Mouse (Mus musculus) regulatory T cell (primary cell): Measurements from ENCODE around the gene Tbkbp1.
"Not testable (repeated sequence)": the region's sequence is repeated elsewhere in the genome, so short reads cannot be mapped to it uniquely, and the experiment has no call there.

Experiments used
- in situ Hi-C: fragments of 300-600 bp; cut with MboI, MseI; formaldehyde crosslinking; loops from one replicate; pipeline ENCODE4 v1.15.1; 2025; ENCODE audit warnings: high pct_unique_total_duplicates

Gene Tbkbp1

DNA sequence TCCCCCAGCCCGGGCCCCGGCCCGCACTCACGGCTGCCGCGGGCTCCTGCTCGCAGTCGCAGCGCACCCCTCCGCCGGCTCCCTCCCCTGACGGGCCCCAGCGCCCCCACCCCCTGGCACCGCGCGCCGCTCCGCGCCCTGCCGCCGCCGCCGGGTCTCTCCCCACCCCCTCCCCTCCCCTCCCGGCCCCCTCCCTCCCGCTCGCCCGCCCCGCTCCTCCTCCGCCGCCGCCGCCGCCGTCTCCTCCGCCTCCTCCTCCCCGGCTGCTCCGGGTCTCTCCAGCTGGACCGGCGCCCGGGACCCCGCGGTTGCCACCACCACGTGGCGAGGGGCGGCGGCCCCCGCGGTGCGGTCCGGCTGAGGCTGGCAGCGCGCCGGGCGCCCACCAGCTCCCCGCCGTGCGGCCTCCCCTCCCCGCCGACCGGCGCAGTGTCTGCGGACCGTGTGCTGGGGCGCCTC lies at the start of gene Tbkbp1:
TSS of gene Tbkbp1 (minus strand) at position 153 of the 459 bp plus-strand sequence.
- in situ Hi-C loops, result no loop called here

GRCm38 (mm10) chr11:97199519-97199918 lies 48.2 kb upstream of the Tbkbp1 start:
- in situ Hi-C loops, result no loop called here

DNA sequence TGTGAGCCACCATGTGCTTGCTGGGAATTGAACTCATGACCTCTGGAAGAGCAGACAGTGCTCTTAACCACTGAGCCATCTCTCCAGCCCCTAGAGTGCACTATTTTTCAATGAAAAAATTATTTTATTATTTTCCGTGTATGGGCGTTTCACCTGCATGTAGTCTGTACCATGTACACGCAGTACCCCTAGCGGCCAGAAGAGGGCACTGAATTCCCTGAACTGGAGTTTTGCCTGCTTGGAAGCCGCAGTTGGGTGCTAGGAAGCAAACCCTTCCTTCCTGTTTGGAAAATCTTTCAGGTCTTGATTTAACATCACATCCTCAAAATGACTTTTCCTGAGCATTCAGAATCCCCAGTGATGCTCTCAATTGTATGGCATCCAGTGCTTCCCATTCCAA lies 47.3 kb upstream of the Tbkbp1 start:
- in situ Hi-C loops, result no loop called here

DNA sequence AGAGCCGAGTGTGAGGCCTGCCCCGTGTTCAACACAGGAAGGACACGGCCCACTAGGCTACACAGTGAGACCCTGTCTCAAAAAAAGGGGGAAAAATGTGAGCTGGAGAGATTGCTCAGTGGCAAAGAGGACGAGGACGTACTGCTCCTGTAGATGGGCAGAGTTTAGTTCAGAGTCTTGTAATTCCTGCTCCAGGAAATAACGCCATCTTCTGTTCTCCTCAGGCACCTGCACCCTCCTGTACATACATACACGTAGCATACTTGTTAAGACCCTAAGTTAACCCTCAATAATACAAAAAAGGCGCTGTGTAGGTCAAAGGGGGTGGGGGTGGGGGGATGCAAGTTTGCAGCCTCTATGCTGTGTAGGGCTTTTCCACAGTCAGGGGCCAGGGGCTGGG lies 45.7 kb upstream of the Tbkbp1 start:
- in situ Hi-C loops, result no loop called here

DNA sequence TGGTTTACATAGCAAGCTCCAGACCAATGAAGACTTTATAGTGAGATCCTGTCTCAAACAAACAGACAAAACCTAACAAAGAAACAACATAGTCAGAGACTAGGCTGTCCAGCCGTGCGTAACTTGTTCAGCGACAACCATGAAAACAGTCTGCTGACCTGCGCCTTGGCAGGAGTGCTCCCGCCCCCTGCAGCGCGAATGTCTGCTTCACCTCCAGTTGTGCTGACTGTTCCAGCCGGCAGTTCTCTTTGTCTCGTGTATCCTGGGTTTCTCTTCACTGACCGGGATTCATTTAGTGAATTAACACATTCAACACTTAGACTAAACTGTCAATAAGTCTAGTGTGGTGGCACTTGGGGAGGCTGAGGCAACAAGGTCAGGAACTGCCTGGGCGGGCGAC lies 45.2 kb upstream of the Tbkbp1 start:
- in situ Hi-C loops, result no loop called here

- in situ Hi-C loops, result no loop called here
Measured at GRCm38 (mm10) chr11:97192621-97192951, 41.3 kb upstream of the Tbkbp1 start.

DNA sequence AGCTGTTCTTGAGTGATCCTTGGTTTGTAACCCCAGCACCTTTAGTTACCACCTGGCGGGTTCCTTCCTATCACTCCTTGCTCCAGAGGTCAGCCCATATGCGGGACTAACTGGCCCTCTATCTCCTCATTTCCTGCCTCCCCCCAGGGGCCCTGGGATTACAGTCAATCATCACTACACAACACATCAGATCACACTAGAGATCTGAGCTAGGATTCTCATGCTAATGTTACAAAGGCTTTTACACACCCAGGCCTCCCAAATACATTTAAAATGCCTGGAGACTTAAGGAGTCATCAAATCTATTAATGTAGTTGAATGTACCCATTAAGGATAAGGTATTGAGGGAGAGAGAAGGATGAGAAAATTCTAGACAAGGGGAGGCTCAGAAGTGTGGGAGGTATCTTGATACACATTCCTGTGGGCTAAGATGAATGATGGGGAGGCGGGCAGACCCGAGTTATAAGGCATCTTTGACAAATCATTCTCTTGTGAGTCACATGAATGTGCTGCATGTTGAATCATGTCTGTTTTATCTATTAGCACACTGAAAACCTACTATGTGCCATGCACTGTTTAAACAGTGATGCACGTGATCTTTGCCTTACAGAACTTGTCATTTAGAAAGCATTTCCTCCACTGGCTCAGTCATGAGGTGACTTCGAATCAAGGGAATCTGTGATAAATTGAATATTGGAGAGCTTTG lies 40.8 kb upstream of the Tbkbp1 start:
- in situ Hi-C loops, result no loop called here

GRCm38 (mm10) chr11:97190992-97191391 lies 39.7 kb upstream of the Tbkbp1 start:
- in situ Hi-C loops, result no loop called here

DNA sequence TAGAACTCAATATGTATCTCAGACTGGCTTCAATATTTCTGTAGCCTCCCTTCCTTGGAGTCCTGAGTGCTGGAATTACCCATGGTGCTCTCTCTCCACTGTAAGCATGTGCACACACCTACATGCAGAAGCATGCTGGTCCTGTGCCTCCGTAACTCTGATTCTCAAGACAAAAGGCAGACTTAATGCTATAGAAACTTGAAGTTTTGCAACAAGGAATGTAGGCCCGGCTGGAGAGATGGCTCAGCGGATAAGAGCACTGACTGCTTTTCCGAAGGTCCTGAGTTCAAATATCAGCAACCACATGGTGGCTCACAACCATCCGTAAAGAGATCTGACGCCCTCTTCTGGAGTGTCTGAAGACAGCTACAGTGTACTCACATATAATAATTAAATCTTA lies 38.4 kb upstream of the Tbkbp1 start:
- in situ Hi-C loops, result not testable (repeated sequence)

GRCm38 (mm10) chr11:97189231-97189630 lies 37.9 kb upstream of the Tbkbp1 start:
- in situ Hi-C loops, result no loop called here

DNA sequence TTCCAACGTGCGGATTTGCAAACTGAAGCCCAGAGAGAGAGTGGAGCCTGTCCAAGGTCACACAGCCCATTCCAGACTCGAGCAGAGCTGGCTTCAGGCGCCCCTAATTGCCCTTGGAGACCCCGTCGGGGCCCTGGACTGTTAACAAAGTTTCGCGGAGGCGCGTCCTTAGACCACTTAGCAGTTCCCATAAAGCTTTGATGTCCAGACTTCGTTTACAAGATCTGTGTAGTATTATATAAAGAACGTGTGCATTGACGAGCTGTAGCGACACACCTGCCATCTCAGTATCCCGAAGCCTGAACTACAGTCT lies 37.3 kb upstream of the Tbkbp1 start:
- in situ Hi-C loops, result no loop called here

DNA sequence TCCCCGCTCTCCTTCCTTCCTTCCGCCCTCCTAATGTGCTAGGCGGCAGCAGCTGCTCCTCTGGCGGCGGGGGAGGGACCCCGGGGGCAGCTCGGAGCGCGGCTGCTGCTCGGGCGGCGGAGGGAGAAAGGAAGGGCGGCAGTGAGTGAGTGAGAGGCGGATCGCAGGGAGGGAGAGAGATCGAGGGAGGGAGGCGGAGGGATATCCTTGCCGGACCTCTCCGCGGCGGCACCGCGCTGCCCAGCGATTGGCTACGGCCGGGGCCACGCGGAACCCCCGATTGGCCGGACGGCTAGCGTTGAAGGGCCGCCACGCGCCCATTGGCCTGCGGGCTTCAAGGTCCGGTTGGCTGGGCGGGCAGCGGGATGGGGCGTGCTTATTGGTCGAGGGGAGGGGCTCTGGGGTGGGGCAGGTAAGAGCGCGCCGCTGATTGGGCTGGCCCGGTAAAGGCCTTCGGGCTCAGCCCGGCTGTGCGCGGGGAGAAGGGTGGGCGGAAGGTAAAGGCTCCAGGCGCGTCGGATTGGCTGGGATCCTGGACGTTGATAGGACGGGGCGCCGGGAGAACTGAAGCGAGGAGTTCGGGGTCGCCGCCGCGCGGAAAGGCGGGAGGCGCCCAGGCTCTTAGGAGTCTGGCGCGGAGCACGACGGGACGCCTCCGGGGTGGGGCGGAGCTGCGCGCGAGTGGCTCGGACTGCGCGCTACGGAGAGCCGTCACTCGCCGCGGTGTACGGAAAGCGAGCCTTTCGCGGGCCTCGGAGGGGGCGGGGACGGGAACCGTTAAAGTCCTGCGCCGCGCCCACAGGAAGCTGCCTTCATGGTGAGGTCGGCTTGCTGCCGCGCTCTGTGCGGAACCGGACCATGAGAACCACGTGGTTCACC lies 36.7 kb upstream of the Tbkbp1 start, which contains the start of gene Kpnb1:
TSS of gene Kpnb1 (minus strand) at position 118 of the 879 bp plus-strand sequence.
- in situ Hi-C loops, result no loop called here

GRCm38 (mm10) chr11:97186947-97187763 lies 35.9 kb upstream of the Tbkbp1 start:
- in situ Hi-C loops, result no loop called here

DNA sequence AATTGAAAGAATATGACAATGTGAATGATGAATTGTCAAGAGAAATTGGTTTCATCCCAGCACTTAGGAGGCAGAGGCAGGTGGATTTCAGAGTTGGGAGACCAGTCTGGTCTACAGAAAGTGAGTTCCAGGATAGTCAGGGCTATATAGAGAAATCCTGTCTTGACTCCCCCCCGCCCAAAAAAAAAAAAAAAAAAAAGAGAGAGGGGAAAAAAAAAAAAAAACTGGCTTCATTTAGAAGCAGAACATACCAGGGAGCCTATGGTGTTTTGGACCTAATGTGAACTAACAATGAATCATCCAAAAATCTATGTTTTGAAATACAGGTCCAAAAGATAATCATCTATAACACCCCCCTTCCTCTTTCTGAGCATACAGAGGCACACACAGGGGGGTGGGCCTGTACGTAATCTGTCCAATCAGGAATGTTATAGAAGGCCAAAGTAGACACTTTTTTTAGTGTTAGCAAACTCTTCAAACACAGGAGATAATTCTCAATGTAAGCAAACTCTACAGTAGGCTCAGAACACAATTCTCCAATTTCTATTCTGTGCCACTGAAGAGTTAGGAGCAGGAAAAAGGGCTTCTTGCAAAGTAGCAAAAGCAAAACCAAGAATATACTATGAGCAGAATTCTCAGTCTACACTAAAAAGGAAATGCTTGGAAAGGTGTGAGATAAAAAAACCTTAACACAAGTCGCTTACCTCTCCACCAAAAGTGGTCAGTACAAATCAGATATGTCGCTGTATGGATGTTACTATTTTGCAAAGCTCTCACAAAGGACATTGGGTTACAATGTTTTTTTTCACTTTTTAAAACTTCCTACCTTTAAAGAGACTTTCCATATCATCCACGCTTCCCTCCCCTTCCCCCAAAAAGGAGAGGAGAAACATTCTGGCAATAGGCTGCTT lies 34.7 kb upstream of the Tbkbp1 start:
- in situ Hi-C loops, result no loop called here

GRCm38 (mm10) chr11:97184875-97185274 lies 33.6 kb upstream of the Tbkbp1 start:
- in situ Hi-C loops, result no loop called here

GRCm38 (mm10) chr11:97182446-97182845 lies 31.2 kb upstream of the Tbkbp1 start:
- in situ Hi-C loops, result no loop called here

GRCm38 (mm10) chr11:97181061-97181460 lies 29.8 kb upstream of the Tbkbp1 start:
- in situ Hi-C loops, result no loop called here

DNA sequence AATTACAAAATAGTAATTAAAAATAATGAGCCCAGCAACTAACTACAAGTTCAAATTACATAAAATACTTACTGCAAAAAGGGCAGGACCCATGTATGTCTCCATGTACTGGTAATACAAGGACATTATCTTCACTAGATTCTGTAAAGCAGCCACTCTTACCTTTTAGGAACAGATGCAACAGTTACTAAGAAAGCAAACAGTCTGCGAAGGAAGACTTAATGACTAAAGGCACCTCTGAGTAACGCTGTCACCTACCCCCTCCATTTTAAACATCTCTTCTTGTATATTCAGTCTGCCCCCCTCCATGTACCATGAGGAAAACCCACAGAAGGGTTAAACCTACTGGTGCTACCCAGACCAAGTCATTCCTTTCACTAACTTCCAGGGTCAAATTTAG lies 26.9 kb upstream of the Tbkbp1 start:
- in situ Hi-C loops, result loop anchor here (10.0 kb wide), 1 partner anchor 1827 kb away; no protein-coding TSS in a partner anchor

- in situ Hi-C loops, result loop anchor here (10.0 kb wide), 1 partner anchor 1828 kb away; no protein-coding TSS in a partner anchor
Measured at GRCm38 (mm10) chr11:97176851-97177250, 25.6 kb upstream of the Tbkbp1 start.

DNA sequence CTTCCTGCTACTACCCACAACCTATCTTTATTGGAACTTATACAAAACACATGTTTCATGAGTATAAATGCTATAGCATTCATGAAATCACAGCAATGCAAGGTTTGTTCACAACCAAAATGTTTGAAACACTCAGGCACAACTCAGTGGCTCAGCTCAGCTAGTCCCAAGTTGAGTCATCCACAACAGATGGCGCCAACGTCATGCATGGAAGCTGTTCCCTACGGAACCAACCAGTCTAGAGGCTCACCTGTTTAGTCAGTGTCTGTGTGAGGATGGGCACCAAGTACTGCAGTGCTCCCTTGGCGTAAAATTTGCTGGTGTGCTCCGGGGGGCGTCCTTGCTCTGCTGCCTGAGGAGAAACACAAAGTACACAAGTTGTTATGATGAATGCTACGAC lies 24.2 kb upstream of the Tbkbp1 start:
- in situ Hi-C loops, result loop anchor here (10.0 kb wide), 1 partner anchor 1829 kb away; no protein-coding TSS in a partner anchor

GRCm38 (mm10) chr11:97160341-97160740 lies 9.0 kb upstream of the Tbkbp1 start:
- in situ Hi-C loops, result loop anchor here (10.0 kb wide), 1 partner anchor 1064 kb away; no protein-coding TSS in a partner anchor
